Mouse (Mus musculus) liver, embryonic 16.5 days (tissue): Measurements from ENCODE around the gene Arrdc2. TPM values are rescaled to one million over a fixed set of nuclear protein-coding genes. Genes with fewer than 3 reads are reported as not detected.

ENCODE experiments used
- ATAC-seq: fragments of 200-750 bp; cut with Nextera tagmentation; 2 replicates; pipeline ENCODE4 v1.8.0; 2017; ENCODE audit warnings: low read depth, mild to moderate bottlenecking, moderate number of reproducible peaks, moderate library complexity
- H3K27ac ChIP-seq: fragments of 300-500 bp; sonication (generic); 2 replicates; pipeline ENCODE4 v1.5.1; 2014; ENCODE audit warnings: mild to moderate bottlenecking, low read length
- H3K27me3 ChIP-seq: fragments of 300-500 bp; sonication (generic); 2 replicates; pipeline ENCODE4 v1.6.1; 2014; ENCODE audit warnings: low read depth, low read length, mixed read lengths; ENCODE audit not compliant: control insufficient read depth, insufficient read depth
- H3K36me3 ChIP-seq: fragments of 300-500 bp; sonication (generic); 2 replicates; pipeline ENCODE4 v1.6.1; 2014; ENCODE audit warnings: mild to moderate bottlenecking; ENCODE audit not compliant: control insufficient read depth, insufficient read depth
- H3K4me1 ChIP-seq: fragments of 300-500 bp; sonication (generic); 2 replicates; pipeline ENCODE4 v1.6.1; 2014; ENCODE audit warnings: low read depth, low read length, mixed read lengths; ENCODE audit not compliant: control insufficient read depth
- H3K4me2 ChIP-seq: fragments of 300-500 bp; sonication (generic); 2 replicates; pipeline ENCODE4 v1.6.1; 2014; ENCODE audit warnings: low read depth, low read length, mixed read lengths
- H3K4me3 ChIP-seq: fragments of 300-500 bp; sonication (generic); 2 replicates; pipeline ENCODE4 v1.5.1; 2014; ENCODE audit warnings: low read depth, mild to moderate bottlenecking, low read length
- H3K9ac ChIP-seq: fragments of 300-500 bp; sonication (generic); 2 replicates; pipeline ENCODE4 v1.6.1; 2014; ENCODE audit warnings: low read depth, low read length
- H3K9me3 ChIP-seq: fragments of 300-500 bp; sonication (generic); replicated peaks from 2 replicates; pipeline ENCODE4 v1.6.1; 2016; ENCODE audit warnings: low read length; ENCODE audit not compliant: control insufficient read depth
- WGBS: fragments of 180-500 bp; shearing (Covaris S2); extraction: QIAGEN DNeasy Blood & Tissue Kit; methylation state at CpG from one replicate; pipeline ENCODE4 v1.1.7; 2014; ENCODE audit not compliant: insufficient replicate concordance; 5-methylcytosine and 5-hydroxymethylcytosine counted together
- polyA plus RNA-seq: library from polyadenylated mRNA; unstranded; fragments of >200 nt; fragmentation: Nextera tagmentation; extraction: Ambion mirVana; gene quantifications from 2 replicates; pipeline ENCODE4 v1.2.1, GENCODE M21; 2015

Arrdc2 gene
- polyA plus RNA-seq, 1 experiment from 2014 or later, result 13.5 TPM

DNA sequence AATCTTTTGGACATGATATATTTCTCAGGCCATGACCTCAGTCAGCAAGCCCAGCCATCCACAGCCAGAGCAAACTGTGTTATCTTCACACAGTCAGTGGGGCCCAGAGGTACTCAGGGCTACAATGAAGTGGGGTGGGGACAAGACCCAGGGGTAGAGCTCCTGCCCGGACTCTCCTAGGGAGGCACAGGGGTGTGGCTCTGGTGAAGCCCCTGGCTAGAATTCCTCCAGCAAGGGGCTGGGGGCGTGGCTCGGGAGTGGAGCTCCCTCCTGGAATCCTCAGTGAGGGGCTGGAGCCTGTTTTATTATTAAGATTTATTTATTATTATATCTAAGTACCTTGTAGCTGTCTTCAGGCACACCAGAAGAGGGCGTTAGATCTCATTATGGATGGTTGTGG is 36.9 kb upstream of the Arrdc2 start:
- WGBS, result 36% methylated on average over 4 of the region's 4 CpGs
- Histone ChIP-seq H3K9ac (no peak overlapping the region), H3K4me1 (peaks cover 16% of the 10 kb centered on the region), H3K27ac (no peak overlapping the region), H3K4me3 (no peak overlapping the region), H3K27me3 (peaks cover 13% of the 10 kb centered on the region), H3K36me3 (no peaks in the 10 kb centered on the region), H3K9me3 (no peaks in the 10 kb centered on the region), H3K4me2 (no peak overlapping the region)
- no peak for ATAC-seq

DNA sequence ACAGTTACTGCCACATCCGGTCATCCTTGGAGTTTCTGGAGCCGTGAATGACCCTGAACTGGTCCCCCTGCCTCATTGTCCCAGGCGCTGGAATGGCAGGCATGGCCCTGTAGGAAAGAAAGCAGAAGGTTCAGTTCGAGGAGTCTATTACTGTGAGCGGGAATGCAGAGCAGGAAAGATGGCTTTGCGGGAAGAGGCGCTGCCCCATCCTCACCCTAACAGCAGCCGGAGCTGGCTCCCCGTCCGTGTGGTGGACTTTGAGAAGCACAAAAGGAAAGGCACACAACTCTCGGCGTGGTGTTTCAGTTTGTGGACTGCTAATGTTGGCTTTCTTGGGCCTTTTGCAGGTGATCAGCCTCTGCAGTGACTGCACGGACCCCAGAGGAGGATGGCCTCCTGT is 34.9 kb upstream of the Arrdc2 start:
- H3K27me3 ChIP-seq, result peaks cover 2% of the 10 kb centered on the region; the same call in 1 of the 2 replicates
- H3K4me1 ChIP-seq, result peaks cover 23% of the 10 kb centered on the region
- no peak for ATAC-seq
- no peak overlapping the region for H3K4me2 ChIP-seq
- H3K36me3 ChIP-seq, result no peaks in the 10 kb centered on the region
- 77% methylated on average over 13 of the region's 13 CpGs for WGBS
- no peak overlapping the region for H3K27ac ChIP-seq
- no peak overlapping the region for H3K9ac ChIP-seq
- no peak overlapping the region for H3K4me3 ChIP-seq
- no peaks in the 10 kb centered on the region for H3K9me3 ChIP-seq

DNA sequence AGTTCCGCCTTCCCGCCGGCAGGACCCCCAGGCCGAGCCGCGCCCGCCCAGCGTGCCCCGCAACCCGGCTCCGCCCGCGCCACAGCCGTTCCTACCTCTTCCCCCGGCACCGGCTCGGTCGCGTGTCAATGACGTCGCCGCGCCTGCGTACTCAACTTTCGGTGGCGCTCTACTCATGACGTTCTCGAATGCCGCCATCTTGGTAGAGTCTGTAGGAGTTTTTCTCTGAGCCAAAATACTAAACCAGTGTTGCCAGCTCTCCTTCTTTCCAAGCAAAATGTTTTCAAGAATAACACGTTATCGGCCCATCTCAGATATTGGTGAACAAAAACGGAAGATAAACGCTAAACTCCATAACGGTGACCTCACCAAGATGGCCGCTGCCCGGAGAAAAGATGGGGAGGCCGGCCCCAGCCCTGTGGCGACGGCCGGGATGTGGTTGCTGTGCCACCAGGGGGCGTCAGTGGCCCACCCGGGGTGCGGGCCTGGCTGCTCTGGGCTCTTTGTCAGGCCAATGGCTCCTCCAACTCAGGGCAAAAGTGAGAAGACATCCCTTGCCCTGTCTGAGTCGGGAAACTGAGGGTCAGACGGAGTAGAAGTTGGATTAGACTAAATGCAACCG is 34.0 kb upstream of the Arrdc2 start, which contains the start of gene Ccdc124:
Gene Ccdc124 (minus strand): TSS at position 572 of the 622 bp plus-strand sequence.
- H3K4me1 ChIP-seq, result peaks cover 33% of the 10 kb centered on the region
- peak within 1 kb of the TSS; percentile 75 for H3K4me3 ChIP-seq
- no peaks in the 10 kb centered on the region for H3K9me3 ChIP-seq
- H3K9ac ChIP-seq, result peak within 1 kb of the TSS; percentile 76
- under 1% methylated on average over 46 of the region's 46 CpGs for WGBS
- ATAC-seq, result peak; percentile 87
- H3K27ac ChIP-seq, result peak within 1 kb of the TSS; percentile 64
- no peaks in the 10 kb centered on the region for H3K36me3 ChIP-seq
- H3K27me3 ChIP-seq, result no peaks in the 10 kb centered on the region
- H3K4me2 ChIP-seq, result peak within 1 kb of the TSS; percentile 70

DNA sequence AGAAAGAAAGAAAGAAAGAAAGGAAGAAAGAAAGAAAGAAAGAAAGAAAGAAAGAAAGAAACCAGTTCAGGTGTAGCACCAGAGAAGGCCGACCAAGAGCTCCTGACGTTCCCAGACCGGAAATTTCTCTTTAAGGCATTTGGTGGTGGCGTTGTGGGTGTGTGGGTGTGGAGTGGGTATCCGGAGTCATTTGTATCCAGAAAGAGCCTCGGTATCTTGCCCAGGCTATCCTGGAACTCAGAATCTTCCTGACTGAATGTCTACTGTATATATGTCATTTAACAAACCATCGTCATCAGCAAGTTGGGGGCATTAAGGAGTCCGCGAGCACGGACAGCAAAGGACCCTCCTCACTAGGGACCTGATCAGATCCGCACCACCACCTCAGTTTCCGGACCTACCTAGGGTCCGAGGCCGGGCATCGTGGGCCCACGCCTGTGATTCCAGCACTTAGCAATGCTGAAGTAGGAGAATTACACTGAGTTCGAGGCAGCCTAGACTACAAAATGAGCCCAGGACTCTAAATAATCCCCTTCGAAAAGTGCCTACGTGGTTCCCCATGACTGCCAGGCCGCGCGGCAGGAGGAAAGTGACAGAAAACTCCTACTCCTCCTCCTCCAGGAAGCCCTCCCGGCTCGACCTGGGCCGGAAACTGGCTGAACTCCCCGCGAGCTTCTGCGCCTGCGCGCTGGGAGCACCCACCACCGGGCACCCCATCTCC is 33.3 kb upstream of the Arrdc2 start:
- H3K9me3 ChIP-seq, result no peaks in the 10 kb centered on the region
- peak overlapping the region; percentile 70 for H3K4me2 ChIP-seq
- H3K27ac ChIP-seq, result peak overlapping the region; percentile 64
- H3K4me1 ChIP-seq, result peaks cover 40% of the 10 kb centered on the region
- peak overlapping the region; percentile 75 for H3K4me3 ChIP-seq
- WGBS, result 3% methylated on average over 31 of the region's 31 CpGs
- ATAC-seq, result no peak
- H3K36me3 ChIP-seq, result peaks cover 3% of the 10 kb centered on the region; the same call in 1 of the 2 replicates
- H3K27me3 ChIP-seq, result no peaks in the 10 kb centered on the region
- H3K9ac ChIP-seq, result peak overlapping the region; percentile 76

DNA sequence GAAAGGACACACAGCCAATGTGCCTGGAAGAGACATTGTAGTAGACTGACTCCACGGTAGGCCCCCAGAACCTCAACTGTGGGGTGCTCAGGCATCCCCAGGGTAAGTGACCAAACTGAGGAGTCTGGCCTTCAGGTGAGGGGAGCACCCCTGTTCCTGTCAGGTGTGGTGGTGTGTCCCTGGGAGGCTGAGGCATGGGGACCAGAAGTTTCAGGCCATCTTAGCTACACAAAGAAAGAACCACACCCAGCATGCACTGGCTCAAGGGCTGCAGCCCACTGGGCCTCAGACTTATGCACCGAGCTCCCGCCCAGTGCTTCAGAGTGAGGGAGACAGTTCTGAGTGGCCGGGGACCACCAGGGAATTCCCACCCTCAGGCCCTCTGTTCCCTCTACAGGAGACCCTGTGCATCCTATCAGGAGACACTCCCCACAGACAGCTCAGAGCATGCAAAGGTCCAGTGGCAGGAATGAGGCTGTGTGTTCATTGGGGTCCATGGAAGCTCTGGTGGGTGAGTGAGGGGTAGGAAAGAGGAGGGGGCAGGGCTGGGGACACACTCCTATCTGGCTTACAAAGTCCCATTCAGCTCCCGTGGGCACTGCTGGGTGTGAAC is 31.8 kb upstream of the Arrdc2 start:
- peaks cover 3% of the 10 kb centered on the region; the same call in 1 of the 2 replicates for H3K36me3 ChIP-seq
- peaks cover 43% of the 10 kb centered on the region for H3K4me1 ChIP-seq
- WGBS, result 85% methylated on average over 5 of the region's 5 CpGs

DNA sequence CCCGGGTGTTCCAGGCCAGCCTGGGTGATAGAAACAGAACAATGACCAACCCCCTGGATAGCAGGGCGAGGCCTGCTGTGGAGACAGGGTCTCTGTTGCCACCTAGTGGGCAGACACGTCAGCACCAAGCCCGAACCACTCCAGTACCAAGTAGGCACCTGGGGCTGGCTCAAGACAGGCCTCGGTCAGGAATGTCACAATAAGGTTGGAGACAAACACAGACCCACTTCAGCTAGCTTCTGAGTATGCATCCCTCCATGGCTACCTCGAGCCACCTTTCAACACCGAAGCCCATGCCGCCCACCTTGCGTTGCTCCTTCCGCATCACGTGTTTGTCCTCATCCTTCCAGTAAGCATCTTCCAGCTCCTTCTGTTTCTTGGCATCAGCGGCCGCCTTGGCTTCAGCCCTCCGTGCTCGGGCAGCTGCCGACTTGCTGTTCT is 30.1 kb upstream of the Arrdc2 start:
- Histone ChIP-seq H3K27ac (no peak overlapping the region), H3K36me3 (peaks cover 3% of the 10 kb centered on the region; the same call in 1 of the 2 replicates), H3K9ac (no peak overlapping the region), H3K4me1 (peaks cover 54% of the 10 kb centered on the region), H3K4me2 (no peak overlapping the region), H3K9me3 (no peaks in the 10 kb centered on the region), H3K4me3 (no peak overlapping the region), H3K27me3 (peaks cover 8% of the 10 kb centered on the region)
- WGBS, result 51% methylated on average over 16 of the region's 16 CpGs
- ATAC-seq, result no peak

More for the DNA sequence above, 31.8 kb upstream of the Arrdc2 start:
- no peak overlapping the region for H3K27ac ChIP-seq
- no peaks in the 10 kb centered on the region for H3K9me3 ChIP-seq
- H3K9ac ChIP-seq, result no peak overlapping the region
- no peak for ATAC-seq
- H3K4me2 ChIP-seq, result no peak overlapping the region
- no peaks in the 10 kb centered on the region for H3K27me3 ChIP-seq
- no peak overlapping the region for H3K4me3 ChIP-seq

DNA sequence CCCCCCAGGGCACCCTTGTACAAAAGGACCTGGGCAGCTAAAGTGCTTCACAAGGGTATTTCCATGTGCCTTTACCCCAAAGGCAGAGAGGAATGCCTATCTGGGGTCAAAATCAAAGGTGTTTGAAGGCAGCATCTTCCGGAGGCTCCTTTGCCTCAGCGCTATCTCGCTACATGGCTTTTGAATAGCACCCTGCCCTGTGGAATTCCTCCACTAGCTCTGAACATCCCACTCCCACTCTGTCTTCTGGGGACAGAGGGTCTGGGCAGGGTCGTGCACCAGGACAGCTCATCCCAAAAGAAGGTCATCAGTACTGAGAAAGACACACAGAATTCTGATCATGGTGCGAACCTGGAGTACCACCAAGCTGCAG is 29.7 kb upstream of the Arrdc2 start:
- H3K9me3 ChIP-seq, result no peaks in the 10 kb centered on the region
- H3K36me3 ChIP-seq, result peaks cover 3% of the 10 kb centered on the region; the same call in 1 of the 2 replicates
- peaks cover 59% of the 10 kb centered on the region for H3K4me1 ChIP-seq
- no peak overlapping the region for H3K27ac ChIP-seq
- peak overlapping the region; percentile 41; the same call in 1 of the 2 replicates for H3K4me3 ChIP-seq
- no peak for ATAC-seq
- H3K27me3 ChIP-seq, result peaks cover 12% of the 10 kb centered on the region
- peak overlapping the region; percentile 52 for H3K4me2 ChIP-seq
- H3K9ac ChIP-seq, result no peak overlapping the region
- WGBS, result 47% methylated on average over 5 of the region's 5 CpGs

DNA sequence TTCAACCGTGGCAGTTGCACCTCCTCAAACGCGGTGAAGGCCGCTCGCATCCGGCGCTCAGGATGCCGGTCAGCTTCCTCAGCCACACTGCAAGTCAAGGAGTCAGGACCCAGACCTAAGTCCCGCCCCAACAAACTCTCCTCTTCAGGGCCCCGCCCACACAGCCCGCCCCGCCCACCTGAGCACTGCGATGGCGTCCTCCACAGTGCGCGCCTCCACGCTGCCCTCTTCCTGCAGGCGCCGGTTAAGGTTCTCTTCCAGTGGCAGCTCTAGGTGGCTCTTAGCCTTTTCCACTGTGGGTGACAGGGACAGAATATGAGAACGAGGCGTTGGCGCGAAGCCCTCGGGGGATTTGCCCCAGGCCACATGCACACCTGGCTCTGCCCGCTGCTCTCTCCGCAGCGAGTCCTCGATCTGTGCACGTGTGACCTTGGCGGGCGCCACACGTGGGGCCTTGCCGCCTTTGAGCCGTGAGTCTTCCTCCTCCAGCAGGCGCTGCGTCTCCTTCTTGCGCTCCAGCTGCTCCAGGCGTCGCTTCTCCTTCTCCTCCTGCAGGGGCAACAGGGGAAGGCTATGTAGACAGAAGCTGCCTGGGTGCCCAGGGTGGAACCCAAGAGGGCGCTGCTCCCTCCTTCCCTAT is 29.2 kb upstream of the Arrdc2 start:
- Histone ChIP-seq H3K36me3 (peaks cover 3% of the 10 kb centered on the region; the same call in 1 of the 2 replicates), H3K27me3 (peaks cover 17% of the 10 kb centered on the region), H3K27ac (no peak overlapping the region), H3K4me1 (peaks cover 60% of the 10 kb centered on the region), H3K9ac (peak overlapping the region; percentile 32; the same call in 1 of the 2 replicates), H3K4me2 (peak overlapping the region; percentile 52), H3K9me3 (no peaks in the 10 kb centered on the region), H3K4me3 (peak overlapping the region; percentile 41)
- 28% methylated on average over 40 of the region's 40 CpGs for WGBS
- ATAC-seq, result peak; percentile 9; the same call in 1 of the 2 replicates
